In the genomic region with DNA sequence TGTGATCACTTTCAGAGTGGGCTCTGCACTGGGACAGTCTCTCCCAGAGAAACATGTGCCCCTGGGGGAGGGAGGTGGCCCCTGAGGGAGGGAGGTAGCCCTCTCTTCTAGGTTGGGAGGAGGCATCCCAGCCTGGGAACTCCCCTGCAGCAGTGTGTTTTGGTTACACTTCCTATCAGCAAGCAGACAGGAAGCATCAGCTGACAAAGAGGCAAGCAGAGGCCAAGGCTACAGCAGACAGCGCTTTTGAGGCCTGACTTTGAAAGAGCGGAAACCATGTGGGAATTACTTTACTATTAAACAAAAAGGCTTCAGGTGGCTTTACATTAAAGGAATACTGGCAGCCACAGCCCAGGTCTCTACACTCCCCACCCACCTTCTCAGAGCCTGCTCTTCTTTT, we compare ENCODE assay signal across 9 mouse cellular contexts.
DNase-seq lines count a peak whose midpoint lies in the region; ATAC-seq lines count a peak whose summit lies in the region.
"Had no signal": no experiment of that assay in that cellular context is flagged by ENCODE, and none has a peak within 500 bp of the region (broad histone marks: within the 10 kb centered on the region; RNA-seq: fewer than 3 reads in every experiment).

No protein-coding gene starts in this region.

- peak; percentile 50 for DNase-seq in ovary, adult 18-20 months (ENCODE audit: low spot score)
- DNase-seq in ovary, postnatal 10 days (ENCODE audit: low spot score), result no peak
- DNase-seq in heart, adult 9 months (ENCODE audit: low spot score in 2 of 2), result peak; percentile 68 to 86
- peak; percentile 67 for DNase-seq in kidney, postnatal 10 days
- peak; percentile 68 to 82 for DNase-seq in thymus, postnatal 36 days
- no peak for DNase-seq in left cerebral cortex, postnatal 25 days (ENCODE audit: low spot score in 2 of 2)
- no peak for DNase-seq in midbrain, embryonic 14.5 days

- intact Hi-C loops in left cerebral cortex, postnatal 25 days (cut with DNase I), result no loop called here

- H3K36me3 ChIP-seq in megakaryocyte, embryonic 14.5 days (replicated peaks; ENCODE audit: low read length), result no peaks in the 10 kb centered on the region
- H3K36me3 ChIP-seq in midbrain, embryonic 14.5 days (ENCODE audit: control insufficient read depth, insufficient read depth, low read length), result no peaks in the 10 kb centered on the region
- H3K36me3 ChIP-seq: liver, embryonic 15.5 days had no signal

- H3K9me3 ChIP-seq in megakaryocyte, embryonic 14.5 days, result no peaks in the 10 kb centered on the region
- no peaks in the 10 kb centered on the region for H3K9me3 ChIP-seq in midbrain, embryonic 14.5 days (ENCODE audit: control insufficient read depth, low read length)
- H3K9me3 ChIP-seq: liver, embryonic 15.5 days had no signal

- no peaks in the 10 kb centered on the region for H3K27me3 ChIP-seq in megakaryocyte, embryonic 14.5 days (replicated peaks)
- H3K27me3 ChIP-seq in midbrain, embryonic 14.5 days (ENCODE audit: control insufficient read depth, insufficient read depth, low read length), result no peaks in the 10 kb centered on the region
- H3K27me3 ChIP-seq: liver, embryonic 15.5 days had no signal

- ATAC-seq in midbrain, embryonic 14.5 days (ENCODE audit: low FRiP score, low TSS enrichment), result no peak

- H3K4me1 ChIP-seq in megakaryocyte, embryonic 14.5 days, result peaks cover 18% of the 10 kb centered on the region
- H3K4me1 ChIP-seq in midbrain, embryonic 14.5 days (ENCODE audit: control insufficient read depth, insufficient read depth, low read length), result no peaks in the 10 kb centered on the region
- H3K4me1 ChIP-seq: liver, embryonic 15.5 days had no signal

- H3K4me3 ChIP-seq in megakaryocyte, embryonic 14.5 days (replicated peaks), result peak overlapping the region; percentile 17
- H3K4me3 ChIP-seq in midbrain, embryonic 14.5 days (replicated peaks; ENCODE audit: low read depth, low read length), result no peak overlapping the region
- H3K4me3 ChIP-seq: liver, embryonic 15.5 days had no signal

- no peak overlapping the region for H3K27ac ChIP-seq in midbrain, embryonic 14.5 days (replicated peaks; ENCODE audit: low read depth, low read length)
- H3K27ac ChIP-seq: liver, embryonic 15.5 days had no signal

- H3K4me2 ChIP-seq in midbrain, embryonic 14.5 days (ENCODE audit: low read length), result no peak overlapping the region
- H3K4me2 ChIP-seq: liver, embryonic 15.5 days had no signal

- H3K9ac ChIP-seq in midbrain, embryonic 14.5 days (replicated peaks; ENCODE audit: low read length), result no peak overlapping the region
- H3K9ac ChIP-seq: liver, embryonic 15.5 days had no signal

- WGBS in midbrain, embryonic 14.5 days, result 82% methylated on average over 2 of the region's 2 CpGs

Comparison
In these comparisons a context has a peak if more than half of its experiments do, and no peak if none do; other contexts are left out.
1. DNase-seq: peak in ovary, adult 18-20 months (single experiment), heart, adult 9 months (2 of 2), kidney, postnatal 10 days (single experiment) and thymus, postnatal 36 days (2 of 2); none in ovary, postnatal 10 days (single experiment), left cerebral cortex, postnatal 25 days (0 of 2) and midbrain, embryonic 14.5 days (single experiment).